Mouse (Mus musculus) bone marrow, adult 2 months (tissue): ENCODE data around the gene Usp48.

Experiments used
- CTCF ChIP-seq: fragments of 200-500 bp; IDR thresholded peaks from 2 replicates; pipeline ENCODE4 v1.5.1; 2011; ENCODE audit warnings: low read length, control low read depth; ENCODE audit not compliant: control insufficient read depth, insufficient read depth
- POLR2A ChIP-seq: fragments of 200-500 bp; IDR thresholded peaks from 2 replicates; pipeline ENCODE4 v1.6.1; 2011; ENCODE audit warnings: low read depth, mild to moderate bottlenecking, control low read depth, low read length, borderline replicate concordance; ENCODE audit not compliant: control insufficient read depth

DNA sequence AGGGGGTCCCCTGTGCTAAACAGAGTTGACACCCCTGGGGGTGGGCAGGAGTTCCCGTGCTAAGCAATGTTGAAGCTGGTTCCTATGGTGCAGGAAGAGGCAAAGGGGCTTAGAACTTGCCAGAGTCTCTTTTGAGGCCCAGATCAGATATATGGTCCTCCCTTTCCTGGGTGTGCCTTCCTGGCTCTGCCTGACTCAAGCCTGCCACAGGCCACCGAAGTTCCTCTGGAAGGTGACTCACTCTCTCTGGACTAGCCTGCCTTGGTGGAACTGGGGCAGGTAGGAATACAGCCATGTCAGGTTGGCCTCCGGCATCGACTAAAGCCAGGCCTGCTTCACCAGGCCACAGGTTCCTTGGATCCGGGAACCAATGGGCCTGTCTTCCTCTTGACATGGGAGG lies 109.5 kb downstream of the Usp48 start:
- no peak for TF ChIP-seq CTCF
- no peak for TF ChIP-seq POLR2A
